Mouse (Mus musculus): ENCODE measurements around the gene Hmg20b.

DNA sequence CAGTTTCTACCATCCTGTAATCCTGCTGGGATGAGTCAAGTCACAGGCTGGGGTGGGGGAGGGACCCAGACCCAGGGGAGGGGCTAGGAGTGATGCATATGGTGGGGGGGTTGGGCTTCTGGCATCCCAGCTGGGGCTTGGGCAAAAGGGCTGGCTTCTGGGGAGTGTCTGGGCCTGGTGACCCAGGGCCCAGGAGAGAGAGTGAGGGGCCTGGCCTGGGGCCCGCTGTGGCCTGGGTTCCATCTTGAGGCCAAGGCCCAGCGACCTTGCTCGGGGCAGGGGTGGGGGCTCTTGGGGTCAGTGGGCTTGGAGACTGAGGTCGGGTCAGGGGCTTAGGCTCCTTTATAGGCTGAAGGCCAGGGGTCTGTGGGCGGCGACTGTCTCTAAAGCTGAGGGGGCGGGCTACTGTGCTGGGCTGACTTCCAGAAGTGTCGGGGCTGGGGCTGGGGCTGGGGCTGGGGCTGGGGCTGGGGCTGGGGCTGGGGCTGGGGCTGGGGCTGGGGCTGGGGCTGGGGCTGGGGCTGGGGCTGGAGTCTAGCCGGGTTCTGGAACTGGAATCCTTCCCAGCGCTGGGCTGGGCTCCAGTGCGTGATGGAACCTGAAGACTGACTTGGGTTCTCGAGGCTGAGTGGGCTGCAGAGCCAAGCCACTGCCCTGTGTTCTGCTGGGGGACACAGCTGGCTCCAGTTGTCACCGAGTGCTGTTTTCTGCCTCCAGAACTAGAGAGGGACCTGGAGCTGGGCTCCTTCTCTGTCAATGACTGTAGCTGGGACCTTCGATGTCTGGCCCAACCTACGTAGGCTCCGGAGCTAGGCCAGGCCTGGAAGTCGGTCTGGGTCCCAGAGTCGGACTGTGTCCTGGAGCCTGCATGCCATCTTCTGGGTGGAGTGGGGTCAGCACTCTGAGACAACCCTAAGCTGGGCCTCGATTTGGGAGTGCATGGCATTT is 14.6 kb downstream of the Hmg20b start:
- TF ChIP-seq POLR2A (IDR thresholded peaks at IDR 0.05; ENCODE audit: borderline replicate concordance, extremely low read depth, low read depth, low read length), result no peak
- TF ChIP-seq CTCF (IDR thresholded peaks at IDR 0.05; ENCODE audit: insufficient read depth, low read length), result no peak

All from lung, adult 2 months (tissue).